Mouse (Mus musculus) spleen, postnatal 10 days (tissue): ENCODE measurements around the gene Rhox2g.
"Not testable (repeated sequence)": the region's sequence is repeated elsewhere in the genome, so short reads cannot be mapped to it uniquely, and the experiment has no call there.

Source experiments
- DNase-seq, 2 experiments: peaks; one replicate each; pipeline ENCODE4 v3.0.0; 2021 to 2022; ENCODE audit warnings: low spot score in 2 of 2

Gene Rhox2g

GRCm38 (mm10) chrX:37643370-37643769 lies at the start of gene Rhox2g:
Gene Rhox2g, minus strand, starts transcription at chrX:37643470.
- DNase-seq, result not testable (repeated sequence)

DNA sequence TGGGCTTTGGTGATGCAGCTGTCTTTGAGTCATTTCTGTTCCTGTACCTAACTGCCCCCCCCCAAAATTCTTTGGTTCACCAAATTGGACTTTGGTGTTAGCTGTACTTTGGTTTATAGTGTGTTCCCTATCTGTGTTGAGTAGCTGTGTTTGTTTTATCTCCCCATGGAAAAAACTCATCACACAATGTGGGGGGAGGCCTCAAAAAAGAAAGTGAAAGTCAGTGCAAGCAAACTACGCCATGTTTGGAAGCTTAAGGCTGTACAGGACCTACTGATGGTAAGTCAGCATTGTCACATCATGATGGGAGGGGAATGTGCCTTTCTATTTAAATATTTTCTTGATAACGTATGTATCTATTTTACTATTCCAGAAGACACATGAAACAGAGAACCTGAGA lies 49.0 kb upstream of the Rhox2g start:
- DNase-seq, result no peak

GRCm38 (mm10) chrX:37683031-37683715 lies 39.9 kb upstream of the Rhox2g start:
- no peak for DNase-seq

DNA sequence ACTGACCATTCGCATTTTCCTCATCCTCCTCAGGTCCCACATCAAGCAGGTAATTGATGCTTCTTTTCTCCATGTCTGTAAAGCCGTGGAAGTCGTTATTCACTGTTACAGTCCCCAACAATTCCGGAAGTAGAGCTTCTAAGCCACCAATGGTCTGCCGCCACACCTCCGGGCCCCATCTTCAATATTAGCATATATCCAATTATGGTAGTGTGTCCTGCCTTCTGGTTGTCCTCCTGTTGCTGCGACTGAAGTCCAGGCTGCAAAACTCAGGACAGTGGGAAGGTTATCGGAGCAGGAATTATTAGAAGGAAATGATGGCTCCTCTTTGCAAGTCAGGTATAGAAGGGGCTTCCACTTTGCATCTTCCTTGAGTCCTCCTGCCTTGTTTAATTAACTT lies 29.9 kb upstream of the Rhox2g start, which contains the start of gene Rhox2h:
TSS of gene Rhox2h (minus strand) at position 101 of the 400 bp plus-strand sequence.
- not testable (repeated sequence) for DNase-seq

- not testable (repeated sequence) for DNase-seq
Observed at GRCm38 (mm10) chrX:37668664-37669063, 25.4 kb upstream of the Rhox2g start, which contains the start of gene Rhox3h. Gene Rhox3h, minus strand, starts transcription at chrX:37668764.

GRCm38 (mm10) chrX:37651227-37651626 lies 8.0 kb upstream of the Rhox2g start, which contains the start of gene Rhox4g:
Gene Rhox4g, minus strand, starts transcription at chrX:37651327.
- DNase-seq, result not testable (repeated sequence)

DNA sequence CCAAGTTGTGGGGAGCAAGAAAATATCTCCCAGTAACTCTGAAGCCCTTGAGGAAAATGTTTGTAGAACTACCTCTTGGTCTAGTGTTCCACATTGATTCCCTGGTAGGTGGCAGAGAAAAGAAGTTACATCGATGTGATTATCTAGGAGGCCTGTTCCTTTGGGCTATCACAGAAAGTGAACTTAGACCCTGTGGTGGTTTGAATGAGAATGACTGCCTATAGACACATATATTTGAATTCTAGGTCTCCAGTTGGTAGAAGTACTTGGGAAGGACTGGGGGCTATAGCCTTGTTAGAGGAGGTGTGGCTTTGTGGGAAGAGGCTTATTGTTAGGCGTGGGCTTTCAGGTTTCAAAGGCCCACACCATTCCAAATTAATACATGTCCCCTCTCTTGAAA lies 14.8 kb downstream of the Rhox2g start, which contains the start of gene Rhox3g:
TSS of gene Rhox3g (minus strand) at position 101 of the 400 bp plus-strand sequence.
- DNase-seq, result not testable (repeated sequence)

DNA sequence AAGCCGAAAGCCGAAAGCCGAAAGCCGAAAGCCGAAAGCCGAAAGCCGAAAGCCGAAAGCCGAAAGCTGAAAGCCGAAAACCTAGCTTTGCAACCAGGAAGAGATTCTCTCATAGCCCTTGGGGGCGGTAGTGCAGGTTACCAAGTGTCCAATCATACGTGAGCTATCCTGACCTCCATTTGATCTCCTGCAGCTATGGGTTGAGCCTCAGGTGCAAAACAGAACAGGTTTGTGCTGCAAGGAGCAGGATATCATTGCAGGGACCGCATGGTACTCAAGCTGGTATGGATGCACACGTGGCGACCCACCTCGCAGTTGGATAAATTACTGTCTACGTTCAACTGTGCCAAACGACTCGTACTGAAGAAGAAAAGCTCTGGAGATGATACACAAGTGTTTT lies 35.7 kb downstream of the Rhox2g start, which contains the start of gene Rhox4f:
TSS of gene Rhox4f (minus strand) at position 101 of the 400 bp plus-strand sequence.
- not testable (repeated sequence) for DNase-seq
